Mouse (Mus musculus) liver, adult 2 months (tissue): ENCODE data around the gene Pfkp.

Experiments
- CTCF ChIP-seq: fragments of 200-500 bp; IDR thresholded peaks from 2 replicates; pipeline ENCODE4 v1.5.1; 2011; ENCODE audit warnings: low read depth, low read length, control low read depth
- POLR2A ChIP-seq: fragments of 200-500 bp; IDR thresholded peaks from 2 replicates; pipeline ENCODE4 v1.6.1; 2011; ENCODE audit warnings: low read length, control low read depth; ENCODE audit not compliant: insufficient read depth; ENCODE audit errors: extremely low read depth

DNA sequence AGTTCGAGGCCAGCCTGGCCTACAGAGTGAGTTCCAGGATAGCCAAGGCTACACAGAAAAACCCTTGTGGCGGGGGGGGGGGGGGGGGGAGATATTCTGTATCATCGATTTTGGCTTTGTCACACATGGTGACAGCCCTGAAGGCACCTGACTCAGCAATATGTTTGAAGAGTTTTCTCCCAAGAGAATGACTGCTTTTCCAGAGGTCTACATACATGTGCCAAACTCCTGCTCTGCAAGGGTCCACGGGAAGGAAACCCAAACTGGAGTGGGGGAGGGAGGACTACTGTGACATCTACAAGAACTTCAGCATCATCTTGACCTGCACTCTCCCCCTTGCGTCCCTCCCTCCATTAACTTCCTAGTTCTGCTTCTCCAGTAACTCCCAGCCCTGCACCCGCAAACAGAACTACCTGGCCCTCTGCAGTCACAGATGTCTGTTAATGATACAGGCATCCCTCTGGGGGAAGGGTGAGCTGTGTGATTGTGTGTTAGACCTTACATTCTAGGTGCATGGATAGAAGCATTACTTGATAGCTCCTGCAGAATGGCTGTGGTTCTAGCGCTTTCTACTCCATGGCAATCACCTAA, 10.9 kb downstream of the Pfkp start:
- no peak for TF ChIP-seq POLR2A
- no peak for TF ChIP-seq CTCF
